Mouse (Mus musculus) ES-E14 (cell line): Measurements from ENCODE around the gene Cep57l1. TPM values are rescaled to one million over a fixed set of nuclear protein-coding genes. Genes with fewer than 3 reads are reported as not detected.
"Not testable (repeated sequence)": the region's sequence is repeated elsewhere in the genome, so short reads cannot be mapped to it uniquely, and the experiment has no call there.

Source experiments
- DNase-seq: peaks from one replicate; pipeline ENCODE4 v3.0.0-alpha.2; 2013; ENCODE audit warnings: low read depth, low spot score
- H3K27ac ChIP-seq: 2 replicates; pipeline ENCODE4 v1.5.1; 2012; ENCODE audit warnings: low read depth, mild to moderate bottlenecking, low read length, moderate library complexity, mixed read lengths; ENCODE audit not compliant: poor library complexity, insufficient read depth, severe bottlenecking
- H3K36me3 ChIP-seq: 2 replicates; pipeline ENCODE4 v1.6.1; 2012; ENCODE audit warnings: mild to moderate bottlenecking, low read length, moderate library complexity, mixed read lengths; ENCODE audit not compliant: control insufficient read depth, poor library complexity, insufficient read depth, severe bottlenecking
- H3K4me1 ChIP-seq, 2 experiments: fragments of 150-350 bp in 1 of 2; sonication (generic) in 1 of 2; 2 replicates each; pipeline ENCODE4 v1.6.1; 2012; ENCODE audit warnings: low read length in 2 of 2, mild to moderate bottlenecking in 1 of 2, mixed read lengths in 1 of 2; ENCODE audit not compliant: control insufficient read depth in 2 of 2, insufficient read depth in 2 of 2, poor library complexity in 1 of 2
- H3K4me3 ChIP-seq, 2 experiments: fragments of 150-350 bp in 1 of 2; sonication (generic) in 1 of 2; 2 replicates each; pipeline ENCODE4 v1.5.1; 2012; ENCODE audit warnings: low read length in 2 of 2, low read depth in 1 of 2, mild to moderate bottlenecking in 1 of 2, mixed read lengths in 1 of 2; ENCODE audit not compliant: insufficient read depth in 1 of 2, poor library complexity in 1 of 2, severe bottlenecking in 1 of 2
- H3K9ac ChIP-seq: 2 replicates; pipeline ENCODE4 v1.6.1; 2012; ENCODE audit warnings: low read depth, mild to moderate bottlenecking, low read length, mixed read lengths; ENCODE audit not compliant: poor library complexity, insufficient read depth, severe bottlenecking
- H3K9me3 ChIP-seq: fragments of 150-350 bp; sonication (generic); 2 replicates; pipeline ENCODE4 v1.6.1; 2012; ENCODE audit warnings: low read depth, mild to moderate bottlenecking, low read length; ENCODE audit not compliant: control insufficient read depth, insufficient read depth
- CHD2 ChIP-seq: IDR thresholded peaks from 2 replicates; pipeline ENCODE4 v1.6.1; 2014; ENCODE audit warnings: mild to moderate bottlenecking, low read depth, low read length, inconsistent platforms
- HCFC1 ChIP-seq: IDR thresholded peaks from 2 replicates; pipeline ENCODE4 v1.6.1; 2012; ENCODE audit warnings: low read length, inconsistent platforms, borderline replicate concordance; ENCODE audit not compliant: insufficient read depth
- MAFK ChIP-seq: IDR thresholded peaks from 2 replicates; pipeline ENCODE4 v1.6.1; 2014; ENCODE audit warnings: mild to moderate bottlenecking, low read depth, low read length, inconsistent platforms; ENCODE audit not compliant: insufficient read depth
- ZC3H11A ChIP-seq: IDR thresholded peaks from 2 replicates; pipeline ENCODE4 v1.6.1; 2012; ENCODE audit warnings: low read depth, mild to moderate bottlenecking, inconsistent platforms, low read length, borderline replicate concordance
- ZNF384 ChIP-seq: IDR thresholded peaks from 2 replicates; pipeline ENCODE4 v1.6.1; 2012; ENCODE audit warnings: low read depth, low read length, inconsistent platforms
- in situ Hi-C, 2 experiments: fragments of 600-800 bp; cut with MboI; formaldehyde crosslinking; loops; one replicate each; pipeline ENCODE4 v1.15.1; 2025; ENCODE audit warnings: low sequenced_read_pairs in 2 of 2, inconsistent platforms in 1 of 2; ENCODE audit not compliant: unreplicated experiment in 2 of 2
- total RNA-seq: library from RNA; depleted of rRNA; stranded (reverse); fragments of 300-350 nt; gene quantifications from 2 replicates; pipeline ENCODE4 v1.2.3, GENCODE M21; 2012

The Cep57l1 gene
- total RNA-seq, 1 experiment = 32.0 TPM

DNA sequence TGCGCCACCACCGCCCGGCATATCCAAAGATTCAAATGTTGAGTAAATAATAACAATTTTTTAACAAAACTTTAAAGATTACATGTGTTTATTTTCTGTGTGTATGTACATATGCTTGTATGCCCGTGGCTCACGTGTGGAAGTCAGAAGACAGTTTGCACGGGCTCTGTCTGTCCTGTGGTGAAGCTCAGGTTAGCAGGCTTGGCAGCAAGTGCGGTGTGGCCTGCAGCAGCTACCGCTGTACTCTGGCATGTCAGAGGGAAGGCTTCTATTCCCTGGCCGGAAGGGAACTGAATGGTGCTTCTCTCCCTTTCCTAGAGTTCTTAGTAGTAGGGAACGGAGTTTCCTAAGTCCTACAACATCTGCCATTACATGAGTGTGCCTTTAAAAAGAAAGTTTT lies 15.4 kb upstream of the Cep57l1 start:
- Histone ChIP-seq H3K9ac (no peak overlapping the region), H3K4me1 (peaks cover 0 to 6% of the 10 kb centered on the region in 2 experiments; a peak in 2 of 4 replicates), H3K27ac (no peak overlapping the region), H3K9me3 (no peaks in the 10 kb centered on the region), H3K4me3 (no peak overlapping the region), H3K36me3 (no peaks in the 10 kb centered on the region)
- in situ Hi-C loops = no loop called here
- TF ChIP-seq HCFC1 = no peak
- TF ChIP-seq ZNF384 = no peak
- no peak for TF ChIP-seq MAFK
- no peak for TF ChIP-seq CHD2
- no peak for TF ChIP-seq ZC3H11A
- no peak for DNase-seq

DNA sequence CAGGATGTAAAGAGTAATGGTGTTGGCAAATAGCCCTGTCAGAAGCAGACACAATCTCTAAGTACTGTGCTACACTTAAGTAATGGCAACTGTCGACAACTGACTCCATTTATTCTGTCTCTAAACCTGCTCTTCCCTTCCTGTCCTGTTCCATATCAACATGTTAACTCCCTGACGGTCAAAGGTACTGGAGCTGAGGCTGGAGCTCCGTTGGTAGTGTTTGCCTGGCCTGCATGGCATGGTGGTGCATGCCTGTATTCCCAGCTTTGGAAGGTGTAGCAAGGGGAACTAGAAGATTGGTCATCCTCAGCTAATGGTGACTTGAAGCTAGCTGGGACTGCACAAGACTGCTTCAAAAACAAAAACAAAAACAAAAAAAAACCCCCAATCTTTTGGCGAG lies 14.2 kb upstream of the Cep57l1 start:
- in situ Hi-C loops = no loop called here
- TF ChIP-seq MAFK = no peak
- TF ChIP-seq CHD2 = no peak
- no peak for TF ChIP-seq ZNF384
- TF ChIP-seq HCFC1 = no peak
- TF ChIP-seq ZC3H11A = no peak
- Histone ChIP-seq H3K4me1 (0 out of 4 replicates have a peak, but pooled peaks cover 0 to 2% of the 10 kb centered on the region in 2 experiments), H3K4me3 (no peak overlapping the region), H3K9ac (no peak overlapping the region), H3K27ac (no peak overlapping the region), H3K9me3 (no peaks in the 10 kb centered on the region), H3K36me3 (no peaks in the 10 kb centered on the region)
- no peak for DNase-seq

DNA sequence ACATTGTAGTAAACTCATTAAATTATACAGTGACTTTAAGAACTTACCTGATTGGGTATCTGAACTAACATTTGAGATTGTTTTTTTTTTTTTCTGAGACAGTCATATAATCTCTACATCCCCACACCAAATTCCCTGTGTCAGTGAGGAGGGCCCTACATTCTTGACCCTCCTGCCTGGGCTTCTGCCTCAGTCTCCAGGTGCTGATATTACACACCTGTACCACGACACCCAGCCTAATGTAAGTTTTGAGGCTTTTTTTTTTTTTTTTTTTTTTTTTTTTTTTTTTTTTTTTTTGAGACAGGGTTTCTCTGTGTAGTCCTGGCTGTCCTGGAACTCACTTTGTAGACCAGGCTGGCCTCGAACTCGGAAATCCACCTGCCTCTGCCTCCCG lies 13.6 kb upstream of the Cep57l1 start:
- in situ Hi-C loops, H3K9me3 ChIP-seq, DNase-seq, H3K9ac ChIP-seq, H3K36me3 ChIP-seq, H3K4me1 ChIP-seq, H3K27ac ChIP-seq, H3K4me3 ChIP-seq: not testable (repeated sequence)

DNA sequence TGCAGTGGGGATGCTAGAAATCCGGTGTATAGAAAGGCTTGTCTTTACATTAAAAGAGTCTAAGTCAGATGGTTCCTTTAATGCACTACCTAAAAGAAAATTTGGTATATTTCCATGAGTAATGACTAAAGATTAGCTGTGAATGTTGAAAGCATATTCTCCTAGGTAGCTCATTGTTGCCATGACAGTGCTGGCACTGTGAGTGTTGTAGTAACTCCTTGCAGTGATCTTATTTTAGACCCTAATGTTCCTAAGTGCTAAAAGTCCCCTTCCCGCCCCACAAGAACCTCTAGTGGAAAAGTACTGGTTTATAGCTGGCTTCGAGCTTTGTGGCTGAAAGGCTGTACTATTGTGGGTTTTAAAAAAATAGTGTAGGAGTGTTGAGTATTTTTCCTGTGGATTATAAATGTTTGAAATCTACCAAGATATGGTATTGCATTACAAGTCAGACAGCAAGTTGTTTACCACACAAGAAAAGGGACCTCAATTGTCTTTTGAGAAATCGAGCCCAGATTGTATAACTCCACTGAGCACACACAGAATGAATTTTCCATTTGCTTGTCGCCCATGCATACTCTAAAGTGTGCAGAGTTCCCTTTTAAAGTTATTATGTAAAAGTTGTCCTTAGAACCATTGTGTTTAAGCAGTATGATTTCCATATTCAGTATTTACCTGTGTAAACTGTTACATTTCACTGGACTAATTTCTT lies 13.1 kb upstream of the Cep57l1 start:
- in situ Hi-C loops = no loop called here
- Histone ChIP-seq H3K27ac (no peak overlapping the region), H3K36me3 (no peaks in the 10 kb centered on the region), H3K4me1 (peaks cover 0 to 2% of the 10 kb centered on the region in 2 experiments; a peak in 1 of 4 replicates), H3K4me3 (no peak overlapping the region), H3K9ac (no peak overlapping the region), H3K9me3 (no peaks in the 10 kb centered on the region)
- no peak for DNase-seq
- TF ChIP-seq CHD2 (no peak), HCFC1 (no peak), ZNF384 (no peak), MAFK (no peak), ZC3H11A (no peak)

DNA sequence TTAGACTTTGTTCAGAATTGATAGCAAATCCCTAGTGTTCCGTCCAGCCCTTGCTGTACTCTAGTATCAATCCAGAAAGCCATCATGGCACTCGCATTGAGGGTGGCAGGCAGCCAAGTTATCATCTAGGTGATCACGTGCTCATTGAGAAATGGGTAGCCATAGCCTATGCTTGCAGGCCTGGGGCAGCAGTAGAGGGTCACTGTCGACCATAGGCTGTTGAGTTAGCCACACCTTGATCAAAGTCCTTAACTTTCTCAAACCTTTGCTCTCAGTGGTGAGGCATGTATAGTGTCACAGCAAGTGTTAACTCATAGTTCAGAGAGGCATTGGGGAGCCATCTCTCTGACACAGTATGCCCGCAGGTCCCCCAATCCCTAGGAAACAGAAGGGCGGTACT lies 11.5 kb upstream of the Cep57l1 start:
- Histone ChIP-seq H3K9me3 (no peaks in the 10 kb centered on the region), H3K36me3 (no peaks in the 10 kb centered on the region), H3K9ac (no peak overlapping the region), H3K4me1 (peaks cover 0 to 2% of the 10 kb centered on the region in 2 experiments; a peak in 1 of 4 replicates), H3K27ac (no peak overlapping the region), H3K4me3 (no peak overlapping the region)
- TF ChIP-seq HCFC1 (no peak), ZC3H11A (no peak), ZNF384 (no peak)
- no peak for DNase-seq
- in situ Hi-C loops = no loop called here
